Mouse (Mus musculus): Measurements from ENCODE around the gene Gpr87.

Gpr87 gene

GRCm38 (mm10) chr3:59135911-59136653 lies 58.8 kb downstream of the Gpr87 start:
- DNase-seq = no peak

- no peak for DNase-seq
Observed at GRCm38 (mm10) chr3:59133189-59133588, 61.7 kb downstream of the Gpr87 start.

GRCm38 (mm10) chr3:59131966-59132365 lies 62.9 kb downstream of the Gpr87 start:
- no peak for DNase-seq

- no peak for DNase-seq
Observed at GRCm38 (mm10) chr3:59131081-59131480, 63.8 kb downstream of the Gpr87 start.

DNA sequence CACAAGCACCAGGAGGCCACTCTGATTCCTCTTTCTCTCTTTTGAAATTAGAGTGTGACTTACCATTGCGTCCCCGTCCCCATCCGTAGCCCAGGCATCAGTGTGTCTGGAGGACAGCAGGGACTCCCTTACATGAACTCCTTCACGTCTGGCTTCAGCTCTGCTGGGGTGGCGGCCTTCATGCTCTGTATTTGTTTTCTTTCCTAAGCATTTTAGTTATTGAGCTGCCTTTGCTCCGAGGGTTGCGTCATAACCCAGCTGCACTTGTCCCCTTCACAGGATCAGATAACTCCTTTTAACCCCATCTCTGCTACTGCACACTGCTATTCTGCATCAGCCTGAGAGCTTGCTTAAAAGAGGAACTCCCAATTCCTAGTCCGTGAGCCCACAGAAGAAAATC lies 64.5 kb downstream of the Gpr87 start:
- DNase-seq = no peak

- DNase-seq = no peak
Observed at GRCm38 (mm10) chr3:59129547-59129946, 65.4 kb downstream of the Gpr87 start.

All from cerebellum, postnatal 36 days (tissue).